Mouse (Mus musculus) 3134 (cell line): ENCODE data around the gene Slc35c1.

Experiments used
- DNase-seq: peaks from one replicate; pipeline ENCODE4 v3.0.0-alpha.2; 2011; ENCODE audit warnings: low spot score; ENCODE audit not compliant: insufficient read length; ENCODE audit errors: extremely low read depth

Slc35c1 gene

DNA sequence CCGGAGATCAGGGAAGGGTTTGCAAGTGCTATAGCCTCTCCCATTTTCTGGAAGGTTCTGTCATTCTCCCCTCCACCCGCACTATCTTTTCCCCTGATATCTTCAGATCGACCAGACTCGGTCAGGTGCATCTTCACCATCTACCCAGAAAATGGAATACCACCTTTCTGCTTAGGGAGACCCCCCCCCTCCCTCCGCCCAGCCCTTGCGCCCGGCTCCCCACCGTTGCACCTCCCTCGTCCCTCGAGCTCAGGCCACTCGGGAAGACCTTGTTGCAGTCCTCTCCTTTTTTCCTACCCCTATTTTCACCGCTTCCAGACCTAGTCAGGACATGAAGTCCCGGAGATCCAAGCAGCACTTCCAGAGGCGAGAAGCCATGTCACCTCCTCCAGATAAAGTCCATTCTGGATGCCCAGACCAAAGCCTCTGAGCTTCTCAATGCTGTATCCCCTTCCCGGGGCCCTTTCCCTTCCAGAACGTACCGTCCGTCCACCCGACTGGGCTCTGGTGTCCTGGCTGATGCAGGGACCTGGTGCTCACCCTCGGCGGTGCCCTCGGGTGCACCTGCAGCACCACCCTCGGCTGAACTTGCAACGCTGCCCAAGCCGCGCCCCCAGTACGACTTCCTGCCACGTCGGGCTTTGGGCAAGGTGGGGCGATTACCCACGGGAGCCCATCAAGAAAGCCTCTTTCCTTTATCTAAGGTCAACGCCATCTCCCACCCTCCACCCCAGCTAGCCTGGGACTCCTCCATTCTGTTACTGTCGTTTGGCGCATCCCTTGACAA lies at the start of gene Slc35c1:
Slc35c1 (minus strand) TSS at position 618 of the 787 bp plus-strand sequence.
- DNase-seq, result no peak

DNA sequence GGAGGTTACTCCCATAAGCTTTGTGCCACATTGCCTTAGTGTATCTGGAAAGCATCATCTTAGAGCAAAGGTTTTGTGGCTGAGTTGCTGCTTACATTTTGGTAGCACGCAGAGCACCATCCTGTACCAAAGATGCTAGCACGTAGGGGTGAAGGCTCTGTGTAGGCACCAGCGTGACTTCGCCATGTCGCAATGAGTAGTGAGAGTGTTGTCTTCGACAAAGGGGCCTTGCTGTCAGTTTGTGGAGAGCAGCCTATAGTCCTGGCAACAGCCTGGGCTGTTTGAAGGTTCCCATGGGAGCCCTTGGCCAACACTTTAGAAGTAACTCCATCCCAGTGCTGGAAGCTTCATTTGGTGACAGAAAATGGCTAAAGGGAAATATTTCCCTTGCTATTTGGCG lies 45.0 kb upstream of the Slc35c1 start:
- no peak for DNase-seq

DNA sequence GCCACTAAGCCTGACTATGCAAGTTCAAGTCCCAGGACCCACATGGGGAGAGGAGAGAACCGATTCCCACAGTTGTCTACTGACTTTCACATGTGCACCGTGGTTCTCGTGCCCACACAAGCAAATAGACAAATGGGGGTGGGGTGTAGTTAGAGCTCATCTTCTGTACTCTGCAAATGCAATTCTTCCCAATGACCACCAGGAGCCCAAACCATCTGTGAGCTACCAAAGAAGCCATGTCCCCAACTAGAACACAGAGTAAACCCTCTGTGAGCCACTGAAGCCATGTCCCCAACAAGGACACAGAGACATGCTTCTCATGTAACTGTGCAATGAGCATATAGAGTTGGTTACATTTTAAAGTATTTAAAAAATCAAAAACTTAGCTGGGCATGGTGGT lies 43.1 kb upstream of the Slc35c1 start:
- DNase-seq, result no peak

- no peak for DNase-seq
Observed at GRCm38 (mm10) chr2:92499701-92500322, 39.5 kb upstream of the Slc35c1 start.

DNA sequence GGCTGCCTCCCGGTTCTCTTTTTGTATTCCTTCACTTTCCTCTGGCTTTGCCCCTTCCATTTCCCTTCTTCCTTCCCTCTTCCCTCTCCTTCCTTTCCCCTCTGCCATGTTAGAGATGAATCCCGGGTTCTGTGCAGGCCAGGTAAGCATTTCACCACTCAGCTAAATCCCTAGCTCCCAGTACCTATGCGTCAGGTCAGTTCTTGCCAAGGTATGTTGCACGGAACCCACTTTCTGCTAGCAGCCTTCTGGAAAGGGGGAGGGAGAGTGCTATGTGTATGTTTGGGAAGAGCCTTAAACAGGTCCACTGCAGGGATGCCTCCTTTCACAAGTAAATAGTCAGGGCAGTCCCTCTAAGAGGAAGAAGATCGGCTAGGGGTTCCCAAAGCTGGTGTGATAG lies 36.8 kb upstream of the Slc35c1 start:
- DNase-seq, result no peak

GRCm38 (mm10) chr2:92496681-92497080 lies 36.3 kb upstream of the Slc35c1 start:
- DNase-seq, result no peak

GRCm38 (mm10) chr2:92494956-92495355 lies 34.6 kb upstream of the Slc35c1 start:
- DNase-seq, result no peak

DNA sequence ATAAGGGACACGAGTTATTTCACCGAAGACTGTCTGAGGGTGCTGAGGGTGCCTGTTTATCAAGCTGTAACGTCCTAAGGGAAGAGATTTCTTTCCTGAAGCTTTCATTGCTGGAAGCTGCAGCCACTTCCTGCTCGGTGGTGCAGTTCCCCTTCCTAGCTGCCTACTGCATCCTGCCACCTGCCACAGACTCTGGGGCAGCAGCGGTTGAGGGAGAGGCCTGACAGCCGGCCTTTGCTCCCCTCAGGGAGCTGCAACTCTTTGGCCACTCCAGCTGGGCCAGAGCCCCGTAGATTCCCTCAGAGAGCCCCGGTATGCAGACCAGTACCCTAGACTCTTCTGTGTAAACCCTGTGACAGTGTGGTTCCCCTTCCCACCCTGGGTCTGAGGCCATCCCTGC lies 34.1 kb upstream of the Slc35c1 start:
- no peak for DNase-seq

DNA sequence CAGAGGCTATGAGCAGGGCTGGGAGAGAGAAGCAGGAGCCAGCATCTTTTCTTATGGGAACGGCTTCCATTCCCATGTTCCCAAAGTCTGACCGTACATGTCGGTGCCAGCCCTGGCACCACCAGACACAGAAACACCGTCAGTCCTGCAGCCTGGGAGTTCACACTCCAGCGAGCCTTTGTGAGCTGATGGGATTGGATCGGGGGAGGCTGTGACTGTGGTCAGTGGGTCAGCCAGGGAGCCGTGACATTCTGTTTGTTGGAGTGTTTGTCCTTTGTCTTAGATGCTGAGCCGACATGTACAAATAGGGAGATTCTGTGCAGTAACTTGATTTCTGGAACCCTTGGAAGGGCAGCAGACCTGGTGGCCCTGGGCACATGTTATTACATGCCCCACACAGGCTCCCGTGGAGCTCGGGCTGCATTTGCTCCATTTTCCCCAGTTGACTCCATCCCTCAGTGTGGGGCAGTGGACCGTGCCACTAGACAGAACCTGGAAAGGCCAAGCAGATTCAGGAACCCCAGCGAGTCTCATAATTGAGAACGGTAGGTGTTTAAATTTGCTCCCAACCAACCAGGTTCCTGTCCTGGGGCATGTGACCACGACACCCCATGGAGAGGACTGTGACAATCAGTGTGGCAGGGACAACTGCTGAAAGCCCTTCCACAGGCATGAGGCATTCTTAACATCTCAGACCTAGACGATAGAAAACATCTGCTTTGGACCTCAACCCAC lies 33.5 kb upstream of the Slc35c1 start:
- no peak for DNase-seq

- peak; percentile 20 for DNase-seq
Observed at GRCm38 (mm10) chr2:92491950-92492501, 31.7 kb upstream of the Slc35c1 start.

GRCm38 (mm10) chr2:92490541-92490940 lies 30.2 kb upstream of the Slc35c1 start:
- no peak for DNase-seq

DNA sequence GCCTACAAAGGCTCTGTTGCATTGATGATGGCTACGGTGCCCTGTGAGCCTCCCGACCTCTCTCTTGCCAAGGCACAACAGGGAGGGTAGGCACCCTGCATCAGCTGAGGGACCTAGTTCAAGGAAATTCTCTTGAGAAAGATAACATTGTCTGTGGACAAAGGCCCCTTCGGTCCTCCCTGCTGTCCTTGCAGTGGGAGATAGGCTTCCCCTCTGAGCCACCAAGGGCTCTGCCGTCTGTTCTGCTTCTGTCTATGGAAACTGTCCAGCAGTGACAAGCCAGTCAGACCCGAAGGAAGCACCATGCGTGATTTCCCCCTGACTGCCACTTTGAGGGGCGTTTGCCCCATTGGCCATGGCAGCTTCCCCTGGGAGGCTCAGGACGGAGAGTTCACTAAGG lies 27.5 kb upstream of the Slc35c1 start:
- DNase-seq, result no peak

DNA sequence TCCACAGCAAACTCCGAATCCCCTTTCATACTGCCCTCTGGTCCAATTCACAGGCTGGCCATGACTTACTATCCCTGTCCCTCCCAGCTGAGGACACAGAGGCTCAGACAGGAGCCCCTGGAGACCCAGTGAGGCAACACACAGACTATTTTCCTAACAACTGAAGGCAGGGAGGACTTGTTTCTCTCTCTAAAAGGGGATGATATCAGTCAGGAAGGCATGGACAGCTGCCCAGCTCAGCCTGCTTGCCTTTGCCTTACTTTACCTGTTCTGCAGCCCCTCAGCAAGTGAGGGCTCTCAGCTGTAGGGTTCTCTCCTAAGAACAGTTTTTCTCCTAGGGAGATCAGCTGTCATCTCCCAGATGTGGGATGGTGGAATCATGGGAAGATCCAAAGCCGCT lies 26.6 kb upstream of the Slc35c1 start:
- no peak for DNase-seq

- DNase-seq, result peak; percentile 49
Observed at GRCm38 (mm10) chr2:92486403-92486802, 26.1 kb upstream of the Slc35c1 start.

GRCm38 (mm10) chr2:92485640-92486295 lies 25.4 kb upstream of the Slc35c1 start:
- peak; percentile 57 for DNase-seq

DNA sequence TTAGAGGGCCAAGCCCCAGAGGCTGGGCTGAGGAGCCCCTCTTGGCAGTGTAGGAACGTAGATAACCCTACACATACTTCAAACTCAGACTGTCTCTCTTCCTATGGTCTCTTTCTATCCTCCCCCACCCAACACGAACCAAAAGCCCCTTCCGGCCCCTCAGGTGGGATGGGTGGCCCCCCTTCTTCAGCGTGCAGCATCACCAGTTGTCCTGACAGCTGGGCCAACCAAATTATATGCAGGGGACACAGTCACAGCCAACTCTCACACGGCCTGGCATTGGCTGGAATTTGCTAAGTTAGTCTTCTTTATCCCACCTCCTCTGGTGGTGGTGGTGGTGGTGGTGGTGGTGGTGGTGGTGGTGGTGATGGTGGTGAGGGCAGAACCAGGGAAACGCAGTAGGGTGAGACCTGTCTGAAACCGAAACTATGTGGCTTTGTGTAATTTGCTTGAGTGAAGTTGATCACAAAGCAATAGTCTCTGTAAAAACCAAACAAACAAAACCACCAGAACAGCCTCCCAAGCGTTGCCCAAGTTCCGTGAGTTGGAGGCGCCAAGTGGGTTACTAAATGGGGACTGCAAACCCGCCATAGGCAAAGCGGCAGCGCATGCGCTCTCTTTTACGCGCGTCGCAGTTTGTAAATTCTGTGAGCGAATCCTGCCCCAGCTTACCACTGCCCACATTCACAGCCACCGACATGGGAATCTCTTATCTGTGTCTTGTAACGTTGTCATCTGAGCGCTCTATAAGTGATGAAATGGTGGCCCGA lies 24.1 kb upstream of the Slc35c1 start:
- no peak for DNase-seq

GRCm38 (mm10) chr2:92483505-92483904 lies 23.2 kb upstream of the Slc35c1 start:
- DNase-seq, result no peak

- DNase-seq, result no peak
Observed at GRCm38 (mm10) chr2:92482551-92482950, 22.2 kb upstream of the Slc35c1 start.

DNA sequence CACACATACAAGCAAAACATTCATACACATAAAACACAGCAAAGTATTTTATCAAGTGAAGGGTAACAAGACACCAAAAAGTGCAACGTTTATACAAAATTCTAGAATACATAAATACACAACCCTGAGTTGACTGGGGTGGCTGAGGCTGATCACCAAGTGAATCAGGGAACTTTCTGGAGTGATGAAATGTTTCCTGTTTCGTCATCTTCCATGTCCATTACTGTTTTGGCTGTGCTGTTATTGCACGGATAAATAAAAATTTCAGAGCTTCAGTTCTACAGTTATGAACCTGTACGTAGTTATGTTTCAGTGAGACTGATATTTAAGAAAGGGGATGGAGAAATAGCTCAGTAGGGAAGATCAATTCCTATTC lies 18.0 kb upstream of the Slc35c1 start:
- DNase-seq, result no peak

- DNase-seq, result no peak
Observed at GRCm38 (mm10) chr2:92477672-92478312, 17.5 kb upstream of the Slc35c1 start.
